In genomic region chr7:112813731-112814306, GRCm38 (mm10) we compare ENCODE assay signal across 11 mouse cellular contexts.
DNase-seq lines count a peak whose midpoint lies in the region; ATAC-seq and TF ChIP-seq lines count a peak whose summit lies in the region.
"Had no signal": no experiment of that assay in that cellular context is flagged by ENCODE, and none has a peak within 500 bp of the region (broad histone marks: within the 10 kb centered on the region; RNA-seq: fewer than 3 reads in every experiment).

No protein-coding gene starts in this region.

- no peak overlapping the region for H3K4me3 ChIP-seq in gastrocnemius, adult 2 months
- H3K4me3 ChIP-seq: forebrain, embryonic 15.5 days; liver, embryonic 15.5 days had no signal

- DNase-seq in gastrocnemius, adult 2 months = peak; percentile 70
- DNase-seq in gastrocnemius, postnatal 4 days (ENCODE audit: low spot score in 2 of 2) = no peak
- peak; percentile 65 for DNase-seq in 3134 (ENCODE audit: extremely low read depth, insufficient read length, low spot score)
- DNase-seq in adrenal gland, postnatal 14 days = peak; percentile 62
- peak; percentile 32 to 61 for DNase-seq in heart, postnatal 36 days
- DNase-seq in left cerebral cortex, adult 9 months (ENCODE audit: low spot score in 2 of 2) = no peak
- no peak for DNase-seq in right cerebral cortex, postnatal 14 days
- DNase-seq: cerebellum, adult 18-20 months had no signal

- ATAC-seq in megakaryocyte, adult 5-6 weeks (ENCODE audit: poor library complexity, severe bottlenecking) = no peak
- ATAC-seq: forebrain, embryonic 15.5 days had no signal

- no peak for TF ChIP-seq CTCF in gastrocnemius, adult 2 months (IDR thresholded peaks at IDR 0.05)

- peak overlapping the region; percentile 51 for H3K27ac ChIP-seq in gastrocnemius, adult 2 months
- H3K27ac ChIP-seq: forebrain, embryonic 15.5 days; liver, embryonic 15.5 days had no signal

- intact Hi-C loops in gastrocnemius, adult 2 months (cut with DNase I) = no loop called here
- intact Hi-C loops in heart, postnatal 36 days (cut with DNase I) = loop anchor here (5.0 kb wide), 1 partner anchor 47 kb away; no protein-coding TSS in a partner anchor

Comparison
In these comparisons a context has a peak if more than half of its experiments do, and no peak if none do; other contexts are left out.
1. DNase-seq: peak in gastrocnemius, adult 2 months (single experiment), 3134 (single experiment), adrenal gland, postnatal 14 days (single experiment) and heart, postnatal 36 days (2 of 2); none in gastrocnemius, postnatal 4 days (0 of 2), left cerebral cortex, adult 9 months (0 of 2) and right cerebral cortex, postnatal 14 days (single experiment).